Mouse (Mus musculus): ENCODE results near the gene Elmo1.

Gene Elmo1

GRCm38 (mm10) chr13:20635646-20636045, 545.2 kb downstream of the Elmo1 start:
- peak; percentile 74 to 82 for DNase-seq
